Mouse (Mus musculus): ENCODE data around the gene Zfp282. TPM values are rescaled to one million over a fixed set of nuclear protein-coding genes. Genes with fewer than 3 reads are reported as not detected.
A peak's percentile ranks its signal among the peaks of the same experiment; 100 is the strongest.

Zfp282 gene
- polyA plus RNA-seq, 1 experiment: not detected

GRCm38 (mm10) chr6:47909007-47909406 lies 32.0 kb downstream of the Zfp282 start:
- TF ChIP-seq POLR2A (IDR thresholded peaks at IDR 0.05; ENCODE audit: insufficient read depth, low read depth, low read length): no peak
- TF ChIP-seq CTCF (IDR thresholded peaks at IDR 0.05; ENCODE audit: insufficient read depth, low read depth, low read length): no peak
- H3K27ac ChIP-seq (ENCODE audit: insufficient read depth, low read depth, low read length): no peak overlapping the region
- H3K4me1 ChIP-seq (ENCODE audit: control insufficient read depth, insufficient read depth, low read length): no peaks in the 10 kb centered on the region
- 91% methylated on average over 1 of the region's 1 CpGs for WGBS
- no peak overlapping the region for H3K4me3 ChIP-seq (ENCODE audit: insufficient read depth, low read depth, low read length)

GRCm38 (mm10) chr6:47911650-47912049 lies 34.6 kb downstream of the Zfp282 start:
- no peak for TF ChIP-seq CTCF (IDR thresholded peaks at IDR 0.05; ENCODE audit: insufficient read depth, low read depth, low read length)
- TF ChIP-seq POLR2A (IDR thresholded peaks at IDR 0.05; ENCODE audit: insufficient read depth, low read depth, low read length): no peak
- Histone ChIP-seq H3K4me1 (ENCODE audit: control insufficient read depth, insufficient read depth, low read length) (no peaks in the 10 kb centered on the region), H3K4me3 (ENCODE audit: insufficient read depth, low read depth, low read length) (no peak overlapping the region), H3K27ac (ENCODE audit: insufficient read depth, low read depth, low read length) (no peak overlapping the region)
- 50% methylated on average over 1 of the region's 1 CpGs for WGBS

DNA sequence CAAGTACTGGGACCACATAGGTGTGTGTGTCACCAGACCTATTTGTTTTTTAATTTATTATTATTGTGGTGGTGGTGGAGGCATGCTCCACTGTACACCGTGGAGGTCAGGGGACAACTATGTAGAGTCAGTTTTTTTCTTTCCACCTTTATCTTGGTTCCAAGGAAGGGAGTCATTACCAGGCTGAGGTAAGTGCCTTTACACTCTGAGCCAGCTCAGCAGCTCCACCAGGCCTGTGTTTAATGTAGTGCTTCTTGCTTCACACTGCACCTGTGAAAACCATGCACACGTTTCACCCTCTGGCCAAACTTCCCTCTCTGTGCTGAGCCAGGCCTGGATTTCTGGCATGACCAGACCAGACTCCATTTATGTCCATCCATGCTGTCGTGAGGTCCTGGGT lies 36.0 kb downstream of the Zfp282 start:
- WGBS: 45% methylated on average over 3 of the region's 3 CpGs
- no peak overlapping the region for H3K27ac ChIP-seq (ENCODE audit: insufficient read depth, low read depth, low read length)
- TF ChIP-seq POLR2A (IDR thresholded peaks at IDR 0.05; ENCODE audit: insufficient read depth, low read depth, low read length): no peak
- TF ChIP-seq CTCF (IDR thresholded peaks at IDR 0.05; ENCODE audit: insufficient read depth, low read depth, low read length): no peak
- no peaks in the 10 kb centered on the region for H3K4me1 ChIP-seq (ENCODE audit: control insufficient read depth, insufficient read depth, low read length)
- no peak overlapping the region for H3K4me3 ChIP-seq (ENCODE audit: insufficient read depth, low read depth, low read length)

GRCm38 (mm10) chr6:47917051-47917450 lies 40.0 kb downstream of the Zfp282 start:
- no peak overlapping the region for H3K27ac ChIP-seq (ENCODE audit: insufficient read depth, low read depth, low read length)
- no peaks in the 10 kb centered on the region for H3K4me1 ChIP-seq (ENCODE audit: control insufficient read depth, insufficient read depth, low read length)
- no peak overlapping the region for H3K4me3 ChIP-seq (ENCODE audit: insufficient read depth, low read depth, low read length)
- WGBS: 82% methylated on average over 5 of the region's 5 CpGs
- TF ChIP-seq POLR2A (IDR thresholded peaks at IDR 0.05; ENCODE audit: insufficient read depth, low read depth, low read length): no peak
- TF ChIP-seq CTCF (IDR thresholded peaks at IDR 0.05; ENCODE audit: insufficient read depth, low read depth, low read length): no peak

DNA sequence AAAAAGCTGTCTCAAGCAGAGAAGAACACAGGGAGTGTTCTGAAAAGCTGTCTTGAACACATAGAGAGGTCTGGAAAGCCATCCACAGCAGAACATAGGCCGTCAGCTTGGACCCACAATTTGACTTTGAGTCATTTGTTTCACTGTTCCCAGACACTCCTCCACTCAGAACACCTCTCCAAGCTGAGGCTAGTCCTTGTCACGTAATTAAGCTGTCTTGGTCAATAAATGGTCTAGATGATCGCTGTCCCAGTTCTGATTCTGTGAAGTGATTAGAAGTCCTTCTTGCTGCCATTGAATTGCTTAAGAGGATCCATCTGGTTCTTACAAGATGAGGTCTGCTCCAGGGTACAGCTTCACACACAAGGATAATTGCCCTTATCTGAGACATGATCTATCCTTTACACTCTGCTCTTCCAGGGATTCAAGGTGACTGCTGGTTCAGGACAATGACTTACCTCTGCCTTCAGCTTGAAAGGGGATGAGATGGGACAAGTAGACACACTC lies 41.8 kb downstream of the Zfp282 start:
- no peak overlapping the region for H3K27ac ChIP-seq (ENCODE audit: insufficient read depth, low read depth, low read length)
- no peak overlapping the region for H3K4me3 ChIP-seq (ENCODE audit: insufficient read depth, low read depth, low read length)
- 88% methylated on average over 3 of the region's 3 CpGs for WGBS
- no peaks in the 10 kb centered on the region for H3K4me1 ChIP-seq (ENCODE audit: control insufficient read depth, insufficient read depth, low read length)
- TF ChIP-seq POLR2A (IDR thresholded peaks at IDR 0.05; ENCODE audit: insufficient read depth, low read depth, low read length) (no peak), CTCF (IDR thresholded peaks at IDR 0.05; ENCODE audit: insufficient read depth, low read depth, low read length) (no peak)

DNA sequence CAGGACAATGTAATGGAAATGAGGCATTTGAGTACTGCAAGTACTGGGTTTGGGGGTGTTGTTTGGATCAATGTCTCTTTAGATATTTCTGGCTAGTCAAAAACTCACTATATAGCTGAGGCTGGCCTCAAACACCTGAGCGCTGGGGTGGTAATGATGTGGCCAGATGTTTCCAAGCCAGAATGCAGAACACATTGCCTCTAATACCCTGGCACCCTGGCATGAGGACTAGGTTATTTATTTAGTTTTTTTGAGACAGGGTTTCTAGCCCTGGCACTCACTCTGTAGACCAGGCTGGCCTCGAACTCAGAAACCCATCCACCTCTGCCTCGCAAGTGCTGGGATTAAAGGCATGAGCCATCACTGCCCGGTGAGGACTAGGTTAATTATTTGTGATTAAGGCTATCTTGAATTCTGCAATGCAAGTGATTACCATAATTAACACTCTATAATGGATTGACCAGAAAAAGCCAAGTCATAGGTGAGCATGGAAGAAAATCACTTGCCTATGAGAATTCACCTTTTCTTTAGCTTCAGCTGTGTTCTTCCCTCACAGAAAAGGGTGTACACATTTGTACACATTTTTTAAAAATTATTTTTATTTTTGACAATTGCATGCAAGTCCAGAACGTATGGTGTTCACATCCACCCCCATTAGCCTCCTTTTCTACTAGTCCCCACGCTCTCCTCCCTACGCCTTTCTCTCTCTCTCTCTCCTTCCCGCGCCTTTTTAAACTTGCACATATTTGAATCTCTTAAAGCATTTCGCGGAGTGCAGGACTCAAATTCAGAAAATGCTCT lies 42.8 kb downstream of the Zfp282 start:
- 25% methylated on average over 11 of the region's 11 CpGs for WGBS
- 0 out of 2 replicates have a peak overlapping the region, but pooled peaks have one; percentile 38 for H3K27ac ChIP-seq (ENCODE audit: insufficient read depth, low read depth, low read length)
- no peaks in the 10 kb centered on the region for H3K4me1 ChIP-seq (ENCODE audit: control insufficient read depth, insufficient read depth, low read length)
- TF ChIP-seq CTCF (IDR thresholded peaks at IDR 0.05; ENCODE audit: insufficient read depth, low read depth, low read length): no peak
- TF ChIP-seq POLR2A (IDR thresholded peaks at IDR 0.05; ENCODE audit: insufficient read depth, low read depth, low read length): no peak
- peak overlapping the region; percentile 79 for H3K4me3 ChIP-seq (ENCODE audit: insufficient read depth, low read depth, low read length)

- under 1% methylated on average over 67 of the region's 67 CpGs for WGBS
- TF ChIP-seq POLR2A (IDR thresholded peaks at IDR 0.05; ENCODE audit: insufficient read depth, low read depth, low read length): peak; percentile 36; the same call in 1 of the 2 replicates
- TF ChIP-seq CTCF (IDR thresholded peaks at IDR 0.05; ENCODE audit: insufficient read depth, low read depth, low read length): peak; percentile 32; the same call in 1 of the 2 replicates
- Histone ChIP-seq H3K27ac (ENCODE audit: insufficient read depth, low read depth, low read length) (peak within 1 kb of the TSS; percentile 89), H3K4me3 (ENCODE audit: insufficient read depth, low read depth, low read length) (peak within 1 kb of the TSS; percentile 79), H3K4me1 (ENCODE audit: control insufficient read depth, insufficient read depth, low read length) (no peaks in the 10 kb centered on the region)
These were observed 43.7 kb downstream of the Zfp282 start, which contains the start of gene Zfp212 for GRCm38 (mm10) chr6:47920447-47921340. Zfp212 (plus strand) TSS chr6:47920476.

GRCm38 (mm10) chr6:47942461-47942860 lies 65.5 kb downstream of the Zfp282 start:
- peaks cover 11% of the 10 kb centered on the region for H3K4me1 ChIP-seq (ENCODE audit: control insufficient read depth, insufficient read depth, low read length)
- H3K27ac ChIP-seq (ENCODE audit: insufficient read depth, low read depth, low read length): no peak overlapping the region
- TF ChIP-seq CTCF (IDR thresholded peaks at IDR 0.05; ENCODE audit: insufficient read depth, low read depth, low read length) (no peak), POLR2A (IDR thresholded peaks at IDR 0.05; ENCODE audit: insufficient read depth, low read depth, low read length) (no peak)
- WGBS: 49% methylated on average over 12 of the region's 12 CpGs
- H3K4me3 ChIP-seq (ENCODE audit: insufficient read depth, low read depth, low read length): peak overlapping the region; percentile 47; the same call in 1 of the 2 replicates

Measured in olfactory bulb, adult 2 months (tissue).